Mouse (Mus musculus) B cell, adult 62 days (primary cell): ENCODE measurements around the gene Nsrp1. TPM values are rescaled to one million over a fixed set of nuclear protein-coding genes. Genes with fewer than 3 reads are reported as not detected.

Experiments
- total RNA-seq: library from RNA; stranded (reverse); gene quantifications from 4 replicates; pipeline ENCODE4 v1.2.4, GENCODE M21; 2023

Nsrp1 gene
- 22.7 to 31.1 TPM (median 25.2 TPM) in 4 replicates for total RNA-seq

DNA sequence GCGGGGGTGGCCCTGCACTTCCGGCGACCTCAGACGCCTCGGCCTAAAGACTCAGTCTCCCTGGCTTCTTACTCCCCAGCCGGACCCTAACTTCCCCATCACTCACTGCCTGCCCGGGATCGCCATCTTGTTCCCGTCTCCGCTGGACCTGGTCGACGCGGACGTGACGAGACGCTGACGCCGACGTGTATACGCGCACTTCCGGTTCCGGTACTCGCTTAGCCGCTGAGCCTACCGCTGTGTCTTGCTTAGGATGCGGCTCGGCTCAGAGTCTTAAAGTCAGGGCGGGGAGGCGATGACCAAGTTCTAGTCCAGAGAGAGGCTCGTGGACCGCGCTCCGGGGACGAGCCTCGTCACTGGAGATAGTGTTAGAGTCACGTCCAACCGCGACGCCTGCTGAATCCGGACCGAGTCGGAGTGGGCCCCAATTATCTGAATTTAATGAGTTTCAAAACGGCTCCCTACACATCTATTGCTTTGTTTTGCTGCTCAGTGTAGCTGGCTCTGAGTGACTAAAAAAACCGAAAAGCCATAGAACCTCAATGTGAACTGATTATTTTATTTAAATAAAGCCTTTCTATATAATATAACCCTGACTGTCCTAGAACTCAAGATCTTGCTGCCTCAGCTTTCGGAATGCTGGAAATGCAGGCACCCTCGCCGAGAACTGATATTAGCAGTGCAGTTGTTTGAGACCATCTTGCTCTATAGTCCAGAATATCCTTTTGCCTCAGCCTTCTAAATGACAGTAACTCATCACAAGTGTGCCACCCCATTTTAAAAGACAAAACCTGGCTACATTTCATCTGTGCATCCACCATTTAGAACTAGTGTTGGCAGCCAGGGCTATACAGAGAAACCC is at the start of gene Nsrp1:
Gene Nsrp1 (minus strand): TSS at position 163 of the 862 bp plus-strand sequence.

DNA sequence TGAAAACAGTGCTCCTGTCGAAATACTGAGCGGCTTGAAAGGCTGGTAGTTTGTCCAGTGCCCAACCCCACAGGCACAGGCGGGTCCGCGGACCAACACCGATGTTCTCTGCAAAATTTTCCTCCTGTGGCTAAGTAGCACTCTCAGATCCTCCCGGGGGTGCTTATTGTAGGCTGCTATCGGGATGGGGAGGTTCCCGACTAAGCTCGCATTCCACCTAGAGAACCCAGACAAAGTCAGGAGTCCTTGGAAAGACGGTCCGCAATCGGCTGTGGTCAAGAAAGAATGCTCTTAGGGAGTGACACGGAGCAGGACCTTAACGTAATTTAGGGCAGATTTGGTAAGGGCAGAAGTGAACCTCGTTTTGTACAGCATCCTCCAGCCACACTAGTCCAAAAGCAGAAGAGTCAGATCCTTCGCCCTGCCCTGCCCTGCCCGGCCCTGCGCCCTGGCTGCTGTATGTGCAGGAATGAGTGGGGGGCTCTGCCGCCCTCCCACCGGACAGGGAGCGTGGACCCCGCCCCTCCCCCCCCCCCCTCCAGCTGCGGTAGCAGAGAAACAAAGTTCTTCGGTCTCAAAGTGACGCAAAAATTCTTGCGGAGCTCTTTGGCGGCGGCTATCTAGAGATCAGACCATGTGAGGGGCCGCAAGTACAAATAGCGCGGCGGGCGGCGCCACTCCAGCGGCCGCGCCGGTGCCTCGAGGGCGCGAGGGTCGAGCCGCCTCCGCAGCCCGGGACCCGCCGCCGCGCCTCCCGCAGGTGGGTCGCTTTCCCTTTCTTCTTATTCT is 80.1 kb downstream of the Nsrp1 start, which contains the start of gene Slc6a4:
Gene Slc6a4 (plus strand): TSS at position 688 of the 789 bp plus-strand sequence.

Other genes with a start within 250 kb of the Nsrp1 start
- 0.91 to 2.0 TPM (median 1.5 TPM) in 4 replicates for gene Cpd, start 231.4 kb downstream of the Nsrp1 start, total RNA-seq
- not detected in 4 replicates for gene Tmigd1, start 176.3 kb downstream of the Nsrp1 start, total RNA-seq
- gene Blmh, start 153.6 kb downstream of the Nsrp1 start, total RNA-seq: 41.2 to 50.3 TPM (median 48.6 TPM) in 4 replicates
- gene Slc6a4, start 79.8 kb downstream of the Nsrp1 start, total RNA-seq: 0.21 to 0.29 TPM in 2 of 4 replicates, not detected in the others
- 0.52 to 1.5 TPM (median 1.0 TPM) in 4 replicates for gene Efcab5, start 110.5 kb upstream of the Nsrp1 start, total RNA-seq
- 143 to 150 TPM (median 146 TPM) in 4 replicates for gene Ssh2, start 137.9 kb upstream of the Nsrp1 start, total RNA-seq